Mouse (Mus musculus): ENCODE results near the gene Gm20696.

DNA sequence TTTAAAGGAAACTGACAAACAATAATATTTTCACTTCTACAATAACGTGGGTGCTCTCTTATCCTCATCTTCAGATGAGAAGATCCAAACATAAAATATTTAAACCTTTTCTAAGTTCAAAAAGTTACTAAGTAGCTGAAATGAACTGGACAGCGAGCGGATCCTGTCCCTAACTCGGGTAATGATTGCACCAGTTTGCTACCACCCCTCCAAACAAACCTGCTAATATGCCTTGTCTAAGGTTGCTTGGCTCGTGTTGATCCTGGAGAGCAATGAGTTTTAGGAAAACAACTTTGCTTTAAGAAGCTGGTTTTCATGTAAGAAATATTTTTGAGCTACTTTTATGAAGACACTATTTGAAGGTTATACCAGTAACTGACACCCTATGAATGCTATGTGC, 341.1 kb downstream of the Gm20696 start:
- no peak for TF ChIP-seq GATA1 (IDR thresholded peaks at IDR 0.05; ENCODE audit: borderline replicate concordance, low read length)
- no peak for TF ChIP-seq FLI1 (IDR thresholded peaks at IDR 0.05; ENCODE audit: low read length)
